ENCODE assay signal across 8 mouse cellular contexts in genomic region chr6:72438226-72438625, GRCm38 (mm10). TPM values are rescaled to one million over a fixed set of nuclear protein-coding genes. Genes with fewer than 3 reads are reported as not detected.
DNase-seq lines count a peak whose midpoint lies in the region; ATAC-seq and TF ChIP-seq lines count a peak whose summit lies in the region.

No protein-coding gene starts in this region.

- no peak for TF ChIP-seq CTCF in forebrain, postnatal 0 days (IDR thresholded peaks at IDR 0.05; ENCODE audit: low read depth)

- 3% methylated on average over 5 of the region's 5 CpGs for WGBS in heart, embryonic 12.5 days
- 3% methylated on average over 5 of the region's 5 CpGs for WGBS in forebrain, postnatal 0 days
- WGBS in midbrain, embryonic 12.5 days: under 1% methylated on average over 5 of the region's 5 CpGs

- no peaks in the 10 kb centered on the region for H3K27me3 ChIP-seq in heart, embryonic 12.5 days (replicated peaks)
- no peaks in the 10 kb centered on the region for H3K27me3 ChIP-seq in forebrain, postnatal 0 days (ENCODE audit: insufficient read depth, low read length)
- H3K27me3 ChIP-seq in midbrain, embryonic 12.5 days: no peaks in the 10 kb centered on the region

- DNase-seq in heart, adult 9 months (ENCODE audit: low spot score in 2 of 2): no peak
- DNase-seq in ES-E14 (ENCODE audit: low read depth, low spot score): no peak
- peak; percentile 41 for DNase-seq in forebrain, postnatal 0 days
- DNase-seq in urinary bladder, postnatal 10 days (ENCODE audit: low spot score): no peak
- no peak for DNase-seq in cerebellum, adult 11 months
- no peak for DNase-seq in thymus, postnatal 36 days

- peak overlapping the region; percentile 96 for H3K4me2 ChIP-seq in heart, embryonic 12.5 days
- H3K4me2 ChIP-seq in forebrain, postnatal 0 days (ENCODE audit: low read depth): peak overlapping the region; percentile 70
- H3K4me2 ChIP-seq in midbrain, embryonic 12.5 days (replicated peaks): peak overlapping the region; percentile 79

- H3K4me3 ChIP-seq in heart, embryonic 12.5 days: peak overlapping the region; percentile 84
- H3K4me3 ChIP-seq in ES-E14 (ENCODE audit: insufficient read depth in 1 of 2, low read depth in 1 of 2, low read length in 2 of 2, poor library complexity in 1 of 2, severe bottlenecking in 1 of 2): peak overlapping the region; percentile 86 to 97
- peak overlapping the region; percentile 100 for H3K4me3 ChIP-seq in forebrain, postnatal 0 days (ENCODE audit: low read depth, low read length)
- peak overlapping the region; percentile 95 for H3K4me3 ChIP-seq in midbrain, embryonic 12.5 days

- H3K4me1 ChIP-seq in heart, embryonic 12.5 days (replicated peaks): peaks cover 21% of the 10 kb centered on the region
- peaks cover 0 to 2% of the 10 kb centered on the region in 2 experiments; a peak in 1 of 4 replicates for H3K4me1 ChIP-seq in ES-E14 (ENCODE audit: control insufficient read depth in 2 of 2, insufficient read depth in 2 of 2, low read length in 2 of 2, poor library complexity in 1 of 2)
- H3K4me1 ChIP-seq in forebrain, postnatal 0 days (ENCODE audit: insufficient read depth): 0 out of 2 replicates have a peak, but pooled peaks cover 12% of the 10 kb centered on the region
- H3K4me1 ChIP-seq in midbrain, embryonic 12.5 days: peaks cover 33% of the 10 kb centered on the region

- peak overlapping the region; percentile 100 for H3K27ac ChIP-seq in heart, embryonic 12.5 days (ENCODE audit: poor library complexity, severe bottlenecking)
- H3K27ac ChIP-seq in ES-E14 (ENCODE audit: insufficient read depth, low read depth, low read length, poor library complexity, severe bottlenecking): peak overlapping the region; percentile 12; the same call in 1 of the 2 replicates
- peak overlapping the region; percentile 100 for H3K27ac ChIP-seq in forebrain, postnatal 0 days (ENCODE audit: low read depth, low read length)
- 0 out of 2 replicates have a peak overlapping the region, but pooled peaks have one; percentile 98 for H3K27ac ChIP-seq in midbrain, embryonic 12.5 days (replicated peaks)

- H3K9me3 ChIP-seq in heart, embryonic 12.5 days (replicated peaks): no peaks in the 10 kb centered on the region
- H3K9me3 ChIP-seq in ES-E14 (ENCODE audit: control insufficient read depth, insufficient read depth, low read depth, low read length): no peaks in the 10 kb centered on the region
- no peaks in the 10 kb centered on the region for H3K9me3 ChIP-seq in forebrain, postnatal 0 days (ENCODE audit: low read length)
- H3K9me3 ChIP-seq in midbrain, embryonic 12.5 days: no peaks in the 10 kb centered on the region

- in situ Hi-C loops in ES-E14 (cut with MboI; ENCODE audit: low sequenced_read_pairs in 2 of 2, unreplicated experiment in 2 of 2): no loop called here

- peaks cover 39% of the 10 kb centered on the region for H3K36me3 ChIP-seq in heart, embryonic 12.5 days
- peaks cover 19% of the 10 kb centered on the region for H3K36me3 ChIP-seq in ES-E14 (ENCODE audit: control insufficient read depth, insufficient read depth, low read length, poor library complexity, severe bottlenecking)
- peaks cover 37% of the 10 kb centered on the region for H3K36me3 ChIP-seq in forebrain, postnatal 0 days (ENCODE audit: insufficient read depth)
- H3K36me3 ChIP-seq in midbrain, embryonic 12.5 days: peaks cover 42% of the 10 kb centered on the region

- ATAC-seq in heart, embryonic 12.5 days (ENCODE audit: insufficient number of reproducible peaks, low FRiP score): no peak
- no peak for ATAC-seq in forebrain, postnatal 0 days
- ATAC-seq in midbrain, embryonic 12.5 days (ENCODE audit: low FRiP score, low read depth): no peak

- H3K9ac ChIP-seq in heart, embryonic 12.5 days: peak overlapping the region; percentile 99
- peak overlapping the region; percentile 99 for H3K9ac ChIP-seq in ES-E14 (ENCODE audit: insufficient read depth, low read depth, low read length, poor library complexity, severe bottlenecking)
- peak overlapping the region; percentile 100 for H3K9ac ChIP-seq in forebrain, postnatal 0 days
- H3K9ac ChIP-seq in midbrain, embryonic 12.5 days (replicated peaks): peak overlapping the region; percentile 99

TF ChIP-seq in ES-E14, 5 proteins besides CTCF, POLR2A, EP300 and RAD21:
- no peak; the same call in 1 of the 2 replicates for TF ChIP-seq HCFC1 (IDR thresholded peaks at IDR 0.05; ENCODE audit: borderline replicate concordance, insufficient read depth, low read length)
- no peak for TF ChIP-seq CHD2 (IDR thresholded peaks at IDR 0.05; ENCODE audit: low read depth, low read length)
- TF ChIP-seq ZNF384 (IDR thresholded peaks at IDR 0.05; ENCODE audit: low read depth, low read length): no peak
- no peak for TF ChIP-seq ZC3H11A (IDR thresholded peaks at IDR 0.05; ENCODE audit: borderline replicate concordance, low read depth, low read length)
- no peak for TF ChIP-seq MAFK (IDR thresholded peaks at IDR 0.05; ENCODE audit: insufficient read depth, low read depth, low read length)

RNA-seq across cellular contexts. Expression of gene Mat2a, which starts 1.1 kb away (rescaled TPM):
- polyA plus RNA-seq in heart, embryonic 12.5 days (2016; fragmentation: Nextera tagmentation; extraction: Ambion mirVana): 313 and 317 TPM in 2 replicates
- 407 and 469 TPM in 2 replicates for total RNA-seq in ES-E14 (2012; rRNA removed)
- total RNA-seq in forebrain, postnatal 0 days (2014; rRNA removed): 125 and 145 TPM in 2 replicates
- polyA plus RNA-seq in forebrain, postnatal 0 days (2015; fragmentation: Nextera tagmentation; extraction: Ambion mirVana): 222 and 246 TPM in 2 replicates
- polyA plus RNA-seq in midbrain, embryonic 12.5 days (2016; fragmentation: Nextera tagmentation; extraction: Ambion mirVana): 422 and 441 TPM in 2 replicates

RNA-seq across cellular contexts. Expression of gene Ggcx, which starts 24.1 kb away (rescaled TPM):
- 33.8 and 38.7 TPM in 2 replicates for polyA plus RNA-seq in heart, embryonic 12.5 days (2016; fragmentation: Nextera tagmentation; extraction: Ambion mirVana)
- total RNA-seq in ES-E14 (2012; rRNA removed): 22.6 and 25.2 TPM in 2 replicates
- 11.9 and 25.3 TPM in 2 replicates for total RNA-seq in forebrain, postnatal 0 days (2014; rRNA removed)
- polyA plus RNA-seq in forebrain, postnatal 0 days (2015; fragmentation: Nextera tagmentation; extraction: Ambion mirVana): 7.5 and 9.9 TPM in 2 replicates
- 20.6 and 24.3 TPM in 2 replicates for polyA plus RNA-seq in midbrain, embryonic 12.5 days (2016; fragmentation: Nextera tagmentation; extraction: Ambion mirVana)

RNA-seq across cellular contexts. Expression of gene Vamp8, which starts 47.7 kb away (rescaled TPM):
- 111 and 112 TPM in 2 replicates for polyA plus RNA-seq in heart, embryonic 12.5 days (2016; fragmentation: Nextera tagmentation; extraction: Ambion mirVana)
- total RNA-seq in ES-E14 (2012; rRNA removed): 25.6 and 44.0 TPM in 2 replicates
- total RNA-seq in forebrain, postnatal 0 days (2014; rRNA removed): 10.3 and 11.8 TPM in 2 replicates
- 21.3 and 27.1 TPM in 2 replicates for polyA plus RNA-seq in forebrain, postnatal 0 days (2015; fragmentation: Nextera tagmentation; extraction: Ambion mirVana)
- polyA plus RNA-seq in midbrain, embryonic 12.5 days (2016; fragmentation: Nextera tagmentation; extraction: Ambion mirVana): 25.9 and 33.6 TPM in 2 replicates

RNA-seq across cellular contexts. Expression of gene Vamp5, which starts 58.0 kb away (rescaled TPM):
- 48.3 and 52.1 TPM in 2 replicates for polyA plus RNA-seq in heart, embryonic 12.5 days (2016; fragmentation: Nextera tagmentation; extraction: Ambion mirVana)
- total RNA-seq in ES-E14 (2012; rRNA removed): 1.0 and 1.2 TPM in 2 replicates
- 12.7 and 17.1 TPM in 2 replicates for total RNA-seq in forebrain, postnatal 0 days (2014; rRNA removed)
- polyA plus RNA-seq in forebrain, postnatal 0 days (2015; fragmentation: Nextera tagmentation; extraction: Ambion mirVana): 11.6 and 13.1 TPM in 2 replicates
- 10.2 and 12.7 TPM in 2 replicates for polyA plus RNA-seq in midbrain, embryonic 12.5 days (2016; fragmentation: Nextera tagmentation; extraction: Ambion mirVana)

Comparison
In these comparisons a context has a peak if more than half of its experiments do, and no peak if none do; other contexts are left out.
1. H3K27ac ChIP-seq: peak in every context shown above with its lines; median percentile 100 in heart, embryonic 12.5 days; 100 in forebrain, postnatal 0 days; 98 in midbrain, embryonic 12.5 days; 12 in ES-E14.